Mouse (Mus musculus) lung, adult 2 months (tissue): ENCODE results near the gene Mrtfb. TPM values are rescaled to one million over a fixed set of nuclear protein-coding genes. Genes with fewer than 3 reads are reported as not detected.

Source experiments
- DNase-seq: peaks from one replicate; pipeline ENCODE4 v3.0.0; 2022
- H3K4me1 ChIP-seq: fragments of 200-500 bp; 2 replicates; pipeline ENCODE4 v1.6.1; 2011; ENCODE audit warnings: low read length; ENCODE audit not compliant: control insufficient read depth, insufficient read depth
- H3K4me3 ChIP-seq: fragments of 200-500 bp; replicated peaks from 2 replicates; pipeline ENCODE3; 2011; ENCODE audit warnings: low read depth, mild to moderate bottlenecking, control low read depth, low read length; ENCODE audit errors: extremely low read depth
- CTCF ChIP-seq: fragments of 200-500 bp; IDR thresholded peaks from 2 replicates; pipeline ENCODE4 v1.5.1; 2011; ENCODE audit warnings: mild to moderate bottlenecking, low read length, control low read depth; ENCODE audit not compliant: insufficient read depth
- POLR2A ChIP-seq: fragments of 200-500 bp; IDR thresholded peaks from 2 replicates; pipeline ENCODE4 v1.6.1; 2011; ENCODE audit warnings: low read depth, mild to moderate bottlenecking, control low read depth, low read length, borderline replicate concordance; ENCODE audit errors: extremely low read depth
- WGBS: fragments of 180-500 bp; shearing (Covaris S2); methylation state at CpG from one replicate; pipeline ENCODE4 v1.1.7; 2018; 5-methylcytosine and 5-hydroxymethylcytosine counted together
- polyA plus RNA-seq: library from polyadenylated mRNA; depleted of rRNA; stranded (reverse); fragments of >200 nt; gene quantifications from 2 replicates; pipeline ENCODE4 v1.2.3, GENCODE M21; 2012

Gene Mrtfb
- polyA plus RNA-seq, 1 experiment: 15.8 TPM

GRCm38 (mm10) chr16:13360208-13360607 lies 103.9 kb downstream of the Mrtfb start:
- no peak for TF ChIP-seq POLR2A
- TF ChIP-seq CTCF: no peak
- H3K4me3 ChIP-seq: no peak overlapping the region
- DNase-seq: no peak
- peaks cover 12% of the 10 kb centered on the region for H3K4me1 ChIP-seq

- DNase-seq: no peak
- TF ChIP-seq CTCF (no peak), POLR2A (no peak)
- no peak overlapping the region for H3K4me3 ChIP-seq
- 86% methylated on average over 5 of the region's 5 CpGs for WGBS
- peaks cover 12% of the 10 kb centered on the region for H3K4me1 ChIP-seq
Observed at GRCm38 (mm10) chr16:13360835-13361234, 104.6 kb downstream of the Mrtfb start.

- 79% methylated on average over 5 of the region's 5 CpGs for WGBS
- DNase-seq: no peak
- H3K4me1 ChIP-seq: peaks cover 22% of the 10 kb centered on the region
- no peak for TF ChIP-seq POLR2A
- no peak for TF ChIP-seq CTCF
- H3K4me3 ChIP-seq: no peak overlapping the region
Observed at GRCm38 (mm10) chr16:13363141-13363540, 106.9 kb downstream of the Mrtfb start.

- Histone ChIP-seq H3K4me1 (peaks cover 17% of the 10 kb centered on the region), H3K4me3 (no peak overlapping the region)
- TF ChIP-seq CTCF (no peak), POLR2A (no peak)
- no peak for DNase-seq
- 64% methylated on average over 3 of the region's 3 CpGs for WGBS
Observed at GRCm38 (mm10) chr16:13364145-13364544, 107.9 kb downstream of the Mrtfb start.

GRCm38 (mm10) chr16:13366256-13366655 lies 110.0 kb downstream of the Mrtfb start:
- H3K4me1 ChIP-seq: peaks cover 14% of the 10 kb centered on the region
- WGBS: 26% methylated on average over 1 of the region's 1 CpGs
- TF ChIP-seq CTCF: no peak
- no peak for TF ChIP-seq POLR2A

GRCm38 (mm10) chr16:13366802-13367465 lies 110.7 kb downstream of the Mrtfb start:
- WGBS: 7% methylated on average over 4 of the region's 4 CpGs
- Histone ChIP-seq H3K4me3 (no peak overlapping the region), H3K4me1 (peaks cover 17% of the 10 kb centered on the region)
- no peak for DNase-seq
- TF ChIP-seq POLR2A (no peak), CTCF (no peak)

More at GRCm38 (mm10) chr16:13366256-13366655, 110.0 kb downstream of the Mrtfb start:
- no peak for DNase-seq
- no peak overlapping the region for H3K4me3 ChIP-seq

GRCm38 (mm10) chr16:13367466-13367856 lies 111.2 kb downstream of the Mrtfb start:
- DNase-seq: no peak
- TF ChIP-seq POLR2A (no peak), CTCF (no peak)
- 19% methylated on average over 2 of the region's 2 CpGs for WGBS
- no peak overlapping the region for H3K4me3 ChIP-seq
- peaks cover 19% of the 10 kb centered on the region for H3K4me1 ChIP-seq

GRCm38 (mm10) chr16:13368645-13369044 lies 112.4 kb downstream of the Mrtfb start:
- peaks cover 19% of the 10 kb centered on the region for H3K4me1 ChIP-seq
- TF ChIP-seq CTCF (no peak), POLR2A (no peak)
- H3K4me3 ChIP-seq: no peak overlapping the region
- no peak for DNase-seq
- 86% methylated on average over 1 of the region's 1 CpGs for WGBS

- no peak overlapping the region for H3K4me3 ChIP-seq
- 18% methylated on average over 11 of the region's 11 CpGs for WGBS
- no peak for TF ChIP-seq CTCF
- TF ChIP-seq POLR2A: no peak
- H3K4me1 ChIP-seq: peaks cover 12% of the 10 kb centered on the region
- DNase-seq: peak; percentile 61
Observed at GRCm38 (mm10) chr16:13371740-13372287, 115.5 kb downstream of the Mrtfb start.
